Mouse (Mus musculus) olfactory bulb, adult 2 months (tissue): ENCODE results near the gene Fgfr2. TPM values are rescaled to one million over a fixed set of nuclear protein-coding genes. Genes with fewer than 3 reads are reported as not detected.

Experiments
- H3K27ac ChIP-seq: fragments of 200-500 bp; 2 replicates; pipeline ENCODE4 v1.5.1; 2012; ENCODE audit warnings: low read depth, low read length; ENCODE audit not compliant: insufficient read depth
- H3K4me1 ChIP-seq: fragments of 200-500 bp; 2 replicates; pipeline ENCODE4 v1.6.1; 2012; ENCODE audit warnings: low read length; ENCODE audit not compliant: control insufficient read depth, insufficient read depth
- H3K4me3 ChIP-seq: fragments of 200-500 bp; 2 replicates; pipeline ENCODE4 v1.5.1; 2012; ENCODE audit warnings: mild to moderate bottlenecking, low read depth, low read length, moderate library complexity; ENCODE audit not compliant: insufficient read depth
- CTCF ChIP-seq: fragments of 200-500 bp; IDR thresholded peaks from 2 replicates; pipeline ENCODE4 v1.5.1; 2012; ENCODE audit warnings: low read depth, mild to moderate bottlenecking, low read length, moderate library complexity; ENCODE audit not compliant: insufficient read depth
- POLR2A ChIP-seq: fragments of 200-500 bp; IDR thresholded peaks from 2 replicates; pipeline ENCODE4 v1.6.1; 2012; ENCODE audit warnings: mild to moderate bottlenecking, low read depth, low read length, moderate library complexity; ENCODE audit not compliant: insufficient read depth
- WGBS: fragments of 180-500 bp; shearing (Covaris S2); methylation state at CpG from one replicate; pipeline ENCODE4 v1.1.7; 2018; 5-methylcytosine and 5-hydroxymethylcytosine counted together
- polyA plus RNA-seq: library from polyadenylated mRNA; stranded (reverse); fragments of >200 nt; gene quantifications from 2 replicates; pipeline ENCODE4 v1.2.4, GENCODE M21; 2012; ENCODE audit warnings: low replicate concordance; ENCODE audit not compliant: missing spikeins, insufficient read depth, insufficient read length

Fgfr2 gene
- polyA plus RNA-seq, 1 experiment, result not detected

GRCm38 (mm10) chr7:130715467-130715866 lies 2407.7 kb downstream of the Fgfr2 start:
- TF ChIP-seq CTCF (no peak), POLR2A (no peak)
- Histone ChIP-seq H3K27ac (no peak overlapping the region), H3K4me3 (no peak overlapping the region), H3K4me1 (peaks cover 16% of the 10 kb centered on the region)
- WGBS, result 86% methylated on average over 3 of the region's 3 CpGs

- Histone ChIP-seq H3K4me3 (no peak overlapping the region), H3K4me1 (peaks cover 16% of the 10 kb centered on the region), H3K27ac (no peak overlapping the region)
- TF ChIP-seq POLR2A (no peak), CTCF (no peak)
- WGBS, result 31% methylated on average over 6 of the region's 6 CpGs
These were observed 2409.8 kb downstream of the Fgfr2 start for GRCm38 (mm10) chr7:130713319-130713718.

GRCm38 (mm10) chr7:130711851-130712250 lies 2411.3 kb downstream of the Fgfr2 start:
- Histone ChIP-seq H3K4me1 (peaks cover 19% of the 10 kb centered on the region), H3K4me3 (no peak overlapping the region), H3K27ac (no peak overlapping the region)
- TF ChIP-seq CTCF, result no peak
- no peak for TF ChIP-seq POLR2A
- WGBS, result 94% methylated on average over 7 of the region's 7 CpGs

GRCm38 (mm10) chr7:130709372-130710274 lies 2413.5 kb downstream of the Fgfr2 start:
- Histone ChIP-seq H3K4me3 (no peak overlapping the region), H3K27ac (0 out of 2 replicates have a peak overlapping the region, but pooled peaks have one; percentile 22), H3K4me1 (peaks cover 25% of the 10 kb centered on the region)
- TF ChIP-seq POLR2A (no peak), CTCF (no peak)
- WGBS, result 55% methylated on average over 9 of the region's 9 CpGs

GRCm38 (mm10) chr7:130708940-130709339 lies 2414.2 kb downstream of the Fgfr2 start:
- 45% methylated on average over 9 of the region's 9 CpGs for WGBS

GRCm38 (mm10) chr7:130705230-130705629 lies 2417.9 kb downstream of the Fgfr2 start:
- Histone ChIP-seq H3K27ac (no peak overlapping the region), H3K4me1 (peaks cover 24% of the 10 kb centered on the region), H3K4me3 (no peak overlapping the region)
- WGBS, result 80% methylated on average over 2 of the region's 2 CpGs
- TF ChIP-seq POLR2A (no peak), CTCF (no peak)

More at GRCm38 (mm10) chr7:130708940-130709339, 2414.2 kb downstream of the Fgfr2 start:
- no peak for TF ChIP-seq CTCF
- TF ChIP-seq POLR2A, result no peak
- Histone ChIP-seq H3K4me3 (no peak overlapping the region), H3K4me1 (peaks cover 27% of the 10 kb centered on the region), H3K27ac (no peak overlapping the region)

- no peak overlapping the region for H3K4me3 ChIP-seq
- peaks cover 27% of the 10 kb centered on the region for H3K4me1 ChIP-seq
- no peak overlapping the region for H3K27ac ChIP-seq
- WGBS, result 74% methylated on average over 1 of the region's 1 CpGs
- TF ChIP-seq POLR2A (no peak), CTCF (no peak)
These were observed 2421.8 kb downstream of the Fgfr2 start for GRCm38 (mm10) chr7:130701336-130701735.

GRCm38 (mm10) chr7:130698480-130698879 lies 2424.7 kb downstream of the Fgfr2 start:
- Histone ChIP-seq H3K4me1 (peaks cover 31% of the 10 kb centered on the region), H3K27ac (no peak overlapping the region), H3K4me3 (no peak overlapping the region)
- TF ChIP-seq POLR2A (no peak), CTCF (no peak)

- Histone ChIP-seq H3K4me1 (peaks cover 31% of the 10 kb centered on the region), H3K27ac (no peak overlapping the region), H3K4me3 (peak overlapping the region; percentile 9; the same call in 1 of the 2 replicates)
- no peak for TF ChIP-seq CTCF
- TF ChIP-seq POLR2A, result no peak
- 45% methylated on average over 16 of the region's 16 CpGs for WGBS
These were observed 2426.6 kb downstream of the Fgfr2 start for GRCm38 (mm10) chr7:130696347-130697234.
